Mouse (Mus musculus): ENCODE measurements around the gene Tsnax.

GRCm38 (mm10) chr8:125038731-125039130 lies 25.9 kb downstream of the Tsnax start:
- TF ChIP-seq HCFC1 (IDR thresholded peaks at IDR 0.05; ENCODE audit: low read depth, low read length) (no peak), CTCF (IDR thresholded peaks at IDR 0.05 in 2 of 3, conservative IDR thresholded peaks at IDR 0.05 in 1 of 3; ENCODE audit: control insufficient read depth in 1 of 3, insufficient read depth in 1 of 3, low read depth in 2 of 3, low read length in 3 of 3, poor library complexity in 1 of 3, severe bottlenecking in 1 of 3) (no peak), MAFK (IDR thresholded peaks at IDR 0.05; ENCODE audit: borderline replicate concordance, low read depth, low read length) (no peak)
